Mouse (Mus musculus) mature B cell (primary cell): ENCODE measurements around the gene Zfp51.
"Not testable (repeated sequence)": the region's sequence is repeated elsewhere in the genome, so short reads cannot be mapped to it uniquely, and the experiment has no call there.

Experiments
- in situ Hi-C: fragments of 300-500 bp; cut with MboI; formaldehyde crosslinking; loops from 2 replicates; pipeline ENCODE4 v1.14.3; 2019

The Zfp51 gene

DNA sequence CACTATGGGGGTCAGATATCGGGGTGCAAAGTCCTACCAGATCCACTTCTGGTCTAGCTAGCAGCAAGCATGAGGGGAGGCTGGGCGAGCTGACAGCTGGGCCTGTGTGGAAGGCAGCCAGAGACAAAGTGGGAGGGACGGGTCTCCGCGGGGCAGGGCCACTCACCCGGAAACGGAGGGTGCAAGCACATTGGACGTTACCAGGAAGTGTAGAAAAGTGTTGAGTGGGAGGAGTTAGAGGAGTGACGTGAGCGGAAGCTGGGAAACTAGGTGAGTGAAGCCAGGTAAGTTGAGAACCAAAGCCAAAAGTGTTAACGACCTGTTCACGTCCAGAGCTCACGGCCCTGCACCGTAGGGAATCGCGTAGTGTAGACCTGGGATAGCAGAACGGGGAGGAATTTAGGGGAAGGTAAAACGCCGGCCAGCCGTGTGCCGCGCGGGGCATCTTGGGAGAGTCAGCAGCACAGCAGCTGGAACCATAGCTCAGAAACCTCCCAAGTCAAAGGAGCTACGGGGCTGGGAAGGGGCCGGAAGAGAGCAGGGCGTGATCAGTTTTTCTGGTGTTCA, at the start of gene Zfp51:
Gene Zfp51, plus strand, starts transcription at position 237 of the 567 bp plus-strand sequence.
- in situ Hi-C loops, result no loop called here

DNA sequence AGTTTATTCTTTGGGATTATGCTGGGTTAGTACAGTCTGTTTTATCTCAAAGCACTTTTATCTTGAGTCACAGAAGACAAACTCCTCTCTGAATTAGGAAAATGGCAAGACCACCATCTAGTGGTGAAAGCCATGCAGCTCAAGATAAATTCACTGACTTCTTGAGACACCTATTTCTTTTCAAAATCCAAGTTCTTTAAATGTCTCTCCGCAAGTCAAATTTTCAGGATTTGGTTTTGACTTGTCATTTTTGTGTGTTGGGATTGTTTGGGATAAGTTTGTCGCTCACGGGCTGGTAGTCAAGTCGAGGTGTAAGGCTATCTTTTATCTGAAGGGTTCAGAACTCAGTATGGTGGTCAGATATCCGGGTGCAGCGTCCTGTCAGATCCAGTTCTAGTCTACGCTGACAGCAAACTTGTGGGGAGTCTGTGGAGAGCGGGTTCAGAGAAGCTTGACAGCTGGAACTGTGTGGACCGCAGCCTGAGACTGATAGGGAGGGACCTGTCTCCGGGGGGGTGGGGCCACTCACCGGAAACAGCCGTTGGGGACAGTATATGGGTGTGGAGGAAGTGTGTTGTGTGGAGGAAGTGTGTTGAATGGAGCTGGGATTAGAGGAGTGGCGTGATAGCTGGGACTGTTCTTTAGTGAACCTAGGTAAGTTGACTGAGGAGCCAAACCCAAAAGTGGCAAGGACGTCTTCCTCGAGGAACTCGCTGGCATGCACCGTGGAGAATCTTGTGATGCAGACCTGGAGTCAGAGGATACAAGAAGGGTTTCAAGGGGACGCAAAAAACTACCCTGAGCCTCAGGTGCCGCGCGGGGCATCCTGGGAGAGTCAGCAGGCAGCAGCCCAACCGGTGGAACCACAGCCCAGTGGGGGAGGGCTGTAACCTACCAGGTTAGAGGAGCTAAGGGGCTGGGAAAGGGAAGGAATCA, 27.2 kb upstream of the Zfp51 start, which contains the start of gene Zfp54:
Gene Zfp54, plus strand, starts transcription at position 564 of the 936 bp plus-strand sequence.
- in situ Hi-C loops, result loop anchor here (25.0 kb wide), 1 partner anchor 161 kb away; the partner anchor contains the start of gene Vmn1r235

GRCm38 (mm10) chr17:21438806-21439400, 11.3 kb upstream of the Zfp51 start:
- in situ Hi-C loops, result not testable (repeated sequence)

DNA sequence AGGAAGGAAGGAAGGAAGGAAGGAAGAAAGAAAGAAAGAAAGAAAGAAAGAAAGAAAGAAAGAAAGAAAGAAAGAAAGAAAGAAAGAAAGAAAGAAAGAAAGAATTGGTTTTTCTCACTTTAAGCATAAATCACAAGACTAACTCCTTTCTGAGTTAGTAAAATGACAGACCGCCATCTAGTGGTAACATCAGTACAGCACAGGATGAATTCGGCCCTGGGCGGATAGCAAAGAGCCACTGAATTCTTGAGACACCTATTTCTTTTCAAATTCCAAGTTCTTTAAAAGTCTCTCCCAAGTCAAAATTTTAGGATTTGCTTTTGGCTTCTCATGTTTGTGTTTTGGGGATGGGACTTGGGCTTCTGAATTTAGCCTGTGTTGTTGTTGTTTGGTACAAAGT, 505 bp upstream of the Zfp51 start:
- in situ Hi-C loops, result no loop called here

DNA sequence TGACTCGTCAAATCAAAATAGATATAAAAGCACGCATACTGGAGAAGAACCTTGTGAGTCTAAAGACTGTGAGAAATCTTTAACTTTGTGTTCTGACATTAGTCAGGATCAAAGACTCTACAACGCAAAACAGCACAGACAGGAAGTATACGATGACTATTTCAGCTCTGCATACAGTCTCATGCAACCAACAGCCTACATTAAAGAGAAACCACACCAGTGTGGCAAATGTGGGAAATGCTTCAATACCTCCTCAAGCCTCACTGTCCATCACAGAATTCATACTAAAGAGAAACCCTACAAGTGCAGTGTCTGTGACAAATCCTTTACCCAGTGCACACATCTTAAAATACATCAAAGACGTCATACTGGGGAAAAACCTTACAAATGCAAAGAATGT, 13.4 kb downstream of the Zfp51 start:
- in situ Hi-C loops, result no loop called here

DNA sequence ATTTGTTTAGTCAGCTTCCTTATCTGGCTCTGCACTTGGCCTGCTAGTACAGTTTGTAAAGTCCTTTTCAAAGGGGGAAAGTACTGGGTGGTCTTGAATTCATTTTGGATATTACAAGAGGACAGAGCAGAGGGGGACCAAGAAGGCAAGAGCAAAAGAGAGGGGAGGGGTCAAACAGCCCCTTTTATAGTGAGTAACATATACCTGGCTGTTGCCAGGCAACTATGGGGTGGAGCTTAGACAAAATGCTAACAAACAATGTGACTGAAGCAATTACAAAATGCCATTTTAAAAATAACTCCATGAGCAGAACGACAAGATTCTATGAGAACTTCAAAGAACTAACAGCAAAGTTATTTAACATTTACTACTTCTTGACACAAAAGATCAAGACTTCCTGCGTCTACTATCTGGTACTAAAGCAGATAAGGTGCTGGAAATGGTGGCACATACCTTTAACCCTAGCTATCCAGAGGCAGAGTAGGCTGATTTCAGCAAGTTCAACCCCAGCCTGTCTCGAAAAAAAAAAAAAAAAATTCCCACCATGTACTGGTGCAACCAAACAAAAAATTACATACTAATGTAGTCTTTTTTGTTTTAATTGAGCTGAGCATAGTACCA, 22.0 kb downstream of the Zfp51 start:
- in situ Hi-C loops, result no loop called here

- in situ Hi-C loops, result no loop called here
Observed at GRCm38 (mm10) chr17:21472653-21473307, 22.6 kb downstream of the Zfp51 start.

DNA sequence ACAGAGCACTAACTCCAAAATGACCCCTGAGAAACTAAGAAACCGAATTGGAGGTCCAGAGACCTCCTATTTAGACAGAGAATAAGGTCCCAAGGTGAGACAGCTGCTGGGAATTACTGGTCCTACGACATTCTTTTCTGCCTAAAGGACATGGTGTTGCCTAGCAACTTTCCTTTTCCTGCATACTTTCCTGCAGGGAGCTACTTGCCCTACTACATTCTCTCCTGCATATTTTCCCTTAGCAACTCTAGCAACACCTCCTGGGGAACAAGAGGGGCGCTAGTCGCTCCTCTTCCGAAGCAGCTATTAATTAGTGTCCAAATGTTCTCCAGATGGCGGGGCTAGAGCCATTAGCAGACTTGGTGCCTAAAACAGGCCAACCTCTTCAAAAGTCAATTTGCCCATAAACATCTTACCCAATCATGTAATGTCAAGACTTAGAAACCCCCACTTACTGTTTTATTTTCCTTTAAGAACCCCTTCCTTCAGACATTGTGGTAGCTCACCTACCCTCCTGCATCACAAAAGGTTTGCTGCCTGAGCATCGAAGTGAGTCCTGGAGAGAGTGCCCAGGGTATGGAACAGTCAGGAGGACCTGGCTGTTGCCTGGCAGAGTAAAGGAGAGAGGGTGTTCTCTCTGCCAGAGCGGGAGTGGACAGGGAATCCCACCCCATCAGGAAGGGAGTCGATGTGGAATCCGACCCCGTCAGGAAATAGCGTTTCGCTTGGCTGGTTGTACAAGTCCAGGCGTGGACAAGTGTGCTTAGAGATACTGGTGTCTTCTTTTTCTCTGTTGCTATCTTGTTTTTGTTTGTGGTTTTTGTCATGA, 23.4 kb downstream of the Zfp51 start:
- in situ Hi-C loops, result no loop called here

GRCm38 (mm10) chr17:21474729-21475128, 24.6 kb downstream of the Zfp51 start:
- in situ Hi-C loops, result not testable (repeated sequence)

DNA sequence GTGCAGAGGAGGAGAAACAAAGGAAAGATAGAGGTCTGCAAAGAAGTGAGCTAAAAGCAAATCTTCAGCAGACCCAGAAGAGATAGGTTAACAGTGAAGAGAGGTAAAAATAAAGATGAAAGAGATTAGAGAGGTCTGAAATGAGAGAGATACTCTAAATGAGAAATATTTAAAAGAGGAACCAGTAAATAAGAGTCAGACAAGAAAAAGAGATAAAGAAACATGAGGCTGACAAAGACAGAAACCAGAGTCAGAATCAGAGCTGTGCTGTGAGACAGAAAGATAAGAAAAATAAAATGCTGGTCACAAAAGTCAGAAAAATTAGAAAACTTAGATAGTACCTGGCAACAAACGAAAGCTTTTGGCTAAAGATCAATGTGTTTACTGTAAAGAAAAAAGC, 25.1 kb downstream of the Zfp51 start:
- in situ Hi-C loops, result not testable (repeated sequence)

- in situ Hi-C loops, result not testable (repeated sequence)
Observed at GRCm38 (mm10) chr17:21476351-21476750, 26.2 kb downstream of the Zfp51 start.

- in situ Hi-C loops, result not testable (repeated sequence)
Observed at GRCm38 (mm10) chr17:21478103-21478777, 28.1 kb downstream of the Zfp51 start.

- in situ Hi-C loops, result no loop called here
Observed at GRCm38 (mm10) chr17:21488760-21489499, 38.8 kb downstream of the Zfp51 start, which contains the start of gene Zfp53. Zfp53 (plus strand) TSS chr17:21488998.

GRCm38 (mm10) chr17:21489500-21490001, 39.4 kb downstream of the Zfp51 start:
- in situ Hi-C loops, result no loop called here

DNA sequence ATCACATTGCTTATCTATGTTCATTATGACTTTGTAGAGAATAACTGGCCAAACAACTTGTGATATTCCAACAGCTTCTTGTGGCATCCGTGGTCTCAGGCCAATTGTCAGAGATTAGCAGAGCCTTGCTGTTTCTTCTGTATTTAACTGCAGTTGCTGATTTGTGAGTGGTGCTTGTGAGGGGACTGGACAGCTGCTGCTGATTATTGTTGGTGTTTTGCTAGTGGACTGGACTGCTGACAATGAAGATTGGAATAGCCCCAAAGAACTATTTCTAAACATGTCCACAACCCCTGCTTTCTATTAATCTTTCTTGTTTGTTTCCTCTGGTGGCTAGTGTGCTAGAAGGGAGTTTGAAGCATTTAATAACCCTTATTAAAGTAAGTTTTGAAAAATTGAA, 51.2 kb downstream of the Zfp51 start:
- in situ Hi-C loops, result no loop called here

- in situ Hi-C loops, result no loop called here
Observed at GRCm38 (mm10) chr17:21504524-21504923, 54.4 kb downstream of the Zfp51 start.

GRCm38 (mm10) chr17:21506258-21506657, 56.1 kb downstream of the Zfp51 start:
- in situ Hi-C loops, result no loop called here

DNA sequence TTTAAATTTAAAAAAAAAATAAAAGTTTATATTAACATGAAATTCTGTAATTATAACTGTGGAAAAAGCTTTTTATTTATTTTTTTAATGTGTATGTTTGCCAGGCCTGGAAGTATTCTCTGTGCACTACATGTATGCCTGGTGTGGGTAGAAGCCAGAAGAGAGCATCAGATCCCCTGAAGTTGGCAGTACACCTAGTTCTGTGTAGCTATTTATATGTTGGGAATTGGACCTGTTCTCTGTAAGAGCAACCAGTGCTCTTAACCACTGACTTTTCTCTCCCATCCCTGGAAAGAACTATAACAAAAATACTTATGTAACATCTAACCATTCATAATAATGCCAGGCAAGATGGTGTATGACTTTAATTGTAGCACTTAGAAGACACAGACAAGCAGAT, 59.6 kb downstream of the Zfp51 start:
- in situ Hi-C loops, result loop anchor here (10.0 kb wide), 1 partner anchor 235 kb away; no protein-coding TSS in a partner anchor
